Mouse (Mus musculus) kidney, adult 18-20 months (tissue): Measurements from ENCODE around the gene Ankrd65.
A peak's percentile ranks its signal among the peaks of the same experiment; 100 is the strongest.
"Not testable (repeated sequence)": the region's sequence is repeated elsewhere in the genome, so short reads cannot be mapped to it uniquely, and the experiment has no call there.

Experiments used
- DNase-seq: peaks from one replicate; pipeline ENCODE4 v3.0.0; 2021

Gene Ankrd65

DNA sequence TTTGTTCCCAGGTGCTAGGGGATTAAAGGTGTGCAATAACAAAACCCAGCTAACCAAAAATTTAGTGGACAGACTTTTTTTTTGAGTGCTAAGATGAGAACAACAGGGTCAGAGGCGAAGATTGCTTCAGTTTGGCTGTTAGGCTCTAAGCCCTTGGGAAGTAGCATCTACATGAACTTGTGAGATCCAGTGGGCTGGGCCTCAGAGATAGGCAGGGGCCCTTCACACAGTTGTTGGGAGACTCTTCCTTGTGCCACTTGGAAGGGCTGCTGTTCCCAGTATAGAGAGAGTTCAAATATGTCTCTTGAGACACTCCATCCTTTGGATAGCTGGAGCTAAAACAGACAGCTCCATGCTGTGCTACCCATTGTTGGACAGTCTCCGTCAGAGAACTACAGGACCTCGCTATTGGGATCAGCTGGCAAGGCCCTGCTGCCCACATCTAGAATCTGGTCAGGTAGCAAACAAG is at the start of gene Ankrd65:
TSS of gene Ankrd65 (plus strand) at position 419 of the 469 bp plus-strand sequence.
- no peak for DNase-seq

DNA sequence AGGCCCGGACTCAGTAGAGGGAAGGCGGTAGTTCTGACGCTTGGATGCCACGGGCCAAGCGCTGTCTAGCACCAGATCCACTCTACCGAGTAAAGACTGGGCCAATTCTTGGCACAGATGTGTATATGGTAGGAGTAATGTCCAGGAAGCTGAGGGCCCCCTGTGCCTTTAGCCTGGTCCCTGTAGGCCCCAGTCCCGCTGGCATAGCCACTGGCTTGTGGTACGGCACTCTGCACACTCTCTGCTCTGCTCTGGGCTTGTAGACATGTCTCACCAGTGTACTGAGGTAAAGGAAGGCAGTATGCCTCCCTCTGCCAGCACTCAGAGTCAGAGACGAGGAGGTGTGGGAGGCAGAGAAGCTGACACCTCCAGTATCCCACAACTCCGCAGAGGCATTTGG is 49.6 kb upstream of the Ankrd65 start:
- DNase-seq: not testable (repeated sequence)

DNA sequence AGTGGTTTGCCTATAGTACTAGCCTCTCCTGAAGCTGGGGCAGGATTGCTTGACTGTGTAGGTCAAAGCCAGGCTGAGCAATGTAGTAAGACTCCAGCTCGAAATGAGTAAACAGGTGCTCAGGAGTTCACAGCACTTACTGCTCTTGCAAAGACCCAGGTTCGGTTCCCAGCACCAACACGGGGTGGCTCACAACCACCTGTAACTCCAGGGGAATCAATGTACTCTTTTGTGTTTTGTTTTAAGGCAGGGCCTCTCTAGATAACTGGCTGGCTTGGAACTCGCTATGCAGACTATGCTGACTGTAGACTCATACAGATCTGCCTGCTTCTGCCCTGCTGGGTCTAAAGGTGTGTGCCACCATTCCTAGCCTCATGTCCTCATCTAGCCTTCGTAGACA is 47.6 kb upstream of the Ankrd65 start:
- no peak for DNase-seq

DNA sequence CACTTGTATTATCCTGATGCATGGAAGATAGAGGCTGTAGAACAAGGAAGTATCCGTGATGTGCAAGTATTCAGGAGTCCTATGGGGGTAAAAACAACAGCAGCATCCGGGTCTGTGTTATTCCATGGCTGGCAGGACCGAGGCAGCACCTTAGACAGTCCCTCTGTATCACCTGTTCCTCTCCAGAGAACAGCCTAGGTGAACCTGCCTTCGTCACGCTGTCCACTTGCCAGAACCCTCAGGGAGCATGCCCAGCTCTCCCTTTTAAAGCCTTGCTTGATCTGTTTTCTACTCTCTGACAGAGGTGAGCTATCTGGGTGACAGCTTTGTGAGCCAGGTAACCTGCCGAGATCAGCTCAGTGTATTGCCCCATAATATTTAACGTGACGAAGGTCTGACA is 45.8 kb upstream of the Ankrd65 start:
- no peak for DNase-seq

DNA sequence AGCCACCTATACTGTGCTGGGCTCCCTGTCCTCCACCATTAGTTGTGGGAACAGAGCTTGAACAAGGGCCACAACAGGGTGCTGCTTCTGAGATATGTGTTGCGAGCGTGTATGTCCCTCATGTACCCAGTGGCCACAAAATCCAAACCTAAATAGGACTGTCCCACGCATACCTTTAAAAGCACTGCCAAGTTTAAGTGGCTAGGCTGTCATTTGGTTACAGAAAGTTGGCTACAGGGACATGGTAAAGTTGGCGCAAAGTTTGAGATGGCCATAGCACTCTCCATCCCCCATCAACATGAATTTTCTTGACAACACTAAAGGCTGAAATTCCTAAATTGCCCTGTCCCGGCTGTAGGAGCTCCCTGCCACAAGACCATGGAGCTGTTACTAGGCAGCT is 45.1 kb upstream of the Ankrd65 start:
- DNase-seq: no peak

DNA sequence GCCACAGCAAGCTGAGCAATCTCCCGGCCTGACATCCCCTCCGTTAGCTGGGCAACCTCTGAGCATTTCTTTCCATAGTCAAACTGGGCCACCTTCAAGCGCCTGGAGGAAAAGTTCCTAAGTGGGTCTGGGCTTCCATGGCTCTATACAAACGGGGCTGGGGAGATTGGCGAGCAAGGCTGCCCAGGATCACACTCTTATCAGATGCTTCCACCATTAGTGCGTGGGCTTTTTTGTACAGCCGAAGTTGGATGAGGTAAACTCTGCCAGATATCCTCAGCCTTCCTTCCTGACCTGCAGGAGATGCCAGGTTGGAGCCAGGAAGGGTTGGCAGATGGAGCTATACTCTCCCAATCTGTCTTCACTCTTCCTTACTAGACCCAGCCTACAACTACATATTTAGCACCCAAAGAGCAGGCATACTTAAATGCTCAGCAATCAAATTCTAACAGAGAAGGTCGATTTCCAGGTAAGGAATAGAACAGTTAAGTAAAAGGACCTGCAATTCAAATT is 44.1 kb upstream of the Ankrd65 start:
- DNase-seq: no peak

DNA sequence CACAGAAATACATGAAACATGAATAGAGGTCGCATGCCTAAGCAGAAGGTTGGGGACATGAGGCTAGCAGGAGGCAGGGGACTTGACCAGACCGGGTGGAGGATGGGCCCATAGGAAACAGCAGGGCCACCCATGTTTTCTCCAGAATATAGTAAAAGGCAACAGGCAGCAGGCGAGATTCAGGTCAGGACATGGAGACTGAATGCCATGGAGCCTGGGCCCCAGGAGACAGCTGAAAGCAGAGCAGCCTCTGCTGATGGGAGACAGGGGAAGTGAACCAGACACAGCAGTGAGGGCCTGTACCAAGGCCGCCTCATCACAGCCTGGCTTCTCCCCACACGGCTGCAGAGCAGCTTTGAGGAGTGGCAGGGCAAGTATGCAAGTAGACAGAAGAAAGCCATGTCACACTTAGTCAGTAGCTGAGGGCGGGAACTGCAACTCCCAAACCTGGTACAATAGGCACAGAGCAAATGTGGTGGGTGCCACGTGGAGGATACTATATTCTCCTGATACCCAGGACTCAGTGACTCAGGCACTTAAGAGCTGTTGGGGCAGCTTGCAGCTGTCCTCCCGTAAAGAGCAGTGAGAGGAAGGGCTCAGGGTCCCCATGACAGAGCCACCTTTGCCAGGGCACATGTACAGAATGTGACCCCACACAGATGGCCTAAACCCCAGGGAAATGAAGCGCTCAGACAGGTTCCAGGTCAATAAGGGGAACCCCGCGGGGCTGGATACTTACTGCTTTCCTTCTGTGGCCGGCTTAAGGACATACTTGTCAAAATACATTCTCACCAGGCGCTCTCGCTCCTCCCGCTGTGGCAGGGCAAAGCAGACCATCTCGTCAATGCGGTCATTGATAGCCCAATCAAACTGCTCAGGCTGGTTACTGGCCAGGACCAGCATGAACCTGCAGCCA is 43.4 kb upstream of the Ankrd65 start:
- DNase-seq: no peak

DNA sequence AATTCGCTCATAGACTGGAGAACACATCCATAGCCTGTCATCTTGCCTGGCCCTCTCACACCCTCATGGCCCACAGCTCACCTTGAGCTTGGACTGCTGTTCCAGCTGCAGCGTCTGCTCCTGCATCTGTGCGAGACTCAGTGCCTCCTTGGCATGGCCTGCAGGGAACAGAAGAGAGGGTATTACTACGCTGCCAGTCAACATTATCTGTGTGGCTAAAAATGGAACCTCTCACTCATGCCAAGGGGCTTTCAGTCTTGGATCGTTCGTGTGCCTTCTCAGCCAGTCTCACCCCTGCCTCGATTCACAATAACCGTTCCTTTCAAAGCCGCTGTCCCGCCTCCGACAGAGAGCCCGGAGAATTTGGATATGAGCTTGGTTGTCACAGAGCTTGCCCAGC is 33.2 kb upstream of the Ankrd65 start:
- DNase-seq: no peak

DNA sequence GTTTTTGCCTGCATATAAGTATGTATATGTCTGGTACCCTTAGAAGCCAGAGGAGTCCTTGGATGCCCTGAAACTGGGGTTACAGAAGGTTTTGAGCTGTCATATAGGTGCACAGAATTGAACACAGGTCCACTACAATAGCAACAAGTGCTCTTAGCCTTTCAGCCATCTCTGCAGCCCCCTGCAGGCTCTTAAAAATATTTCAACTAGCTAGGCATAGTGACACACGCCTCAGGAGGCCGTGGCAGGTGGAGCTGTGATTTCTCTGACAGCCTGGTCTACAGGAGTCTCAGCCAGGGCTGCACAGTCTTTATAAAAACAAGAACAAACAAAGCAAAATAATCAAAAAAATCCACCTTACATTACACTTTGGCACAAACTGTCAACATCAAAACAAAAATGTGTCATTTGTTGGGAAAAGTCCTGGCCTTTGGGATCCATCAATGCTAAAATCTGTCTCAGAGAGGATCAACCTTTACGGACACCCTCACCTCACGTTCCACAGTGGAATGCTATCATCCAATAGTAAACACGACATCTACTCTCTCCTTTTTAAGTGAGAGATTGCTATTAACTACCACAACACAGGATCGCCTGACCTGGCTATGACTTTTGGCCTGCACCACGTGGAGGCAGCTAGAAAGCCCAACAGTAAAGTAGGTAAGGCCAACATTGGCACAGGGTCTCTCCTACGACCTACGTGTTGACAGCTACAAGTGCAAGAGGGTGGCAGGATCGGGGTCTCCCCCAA is 30.2 kb upstream of the Ankrd65 start:
- peak; percentile 27 for DNase-seq

DNA sequence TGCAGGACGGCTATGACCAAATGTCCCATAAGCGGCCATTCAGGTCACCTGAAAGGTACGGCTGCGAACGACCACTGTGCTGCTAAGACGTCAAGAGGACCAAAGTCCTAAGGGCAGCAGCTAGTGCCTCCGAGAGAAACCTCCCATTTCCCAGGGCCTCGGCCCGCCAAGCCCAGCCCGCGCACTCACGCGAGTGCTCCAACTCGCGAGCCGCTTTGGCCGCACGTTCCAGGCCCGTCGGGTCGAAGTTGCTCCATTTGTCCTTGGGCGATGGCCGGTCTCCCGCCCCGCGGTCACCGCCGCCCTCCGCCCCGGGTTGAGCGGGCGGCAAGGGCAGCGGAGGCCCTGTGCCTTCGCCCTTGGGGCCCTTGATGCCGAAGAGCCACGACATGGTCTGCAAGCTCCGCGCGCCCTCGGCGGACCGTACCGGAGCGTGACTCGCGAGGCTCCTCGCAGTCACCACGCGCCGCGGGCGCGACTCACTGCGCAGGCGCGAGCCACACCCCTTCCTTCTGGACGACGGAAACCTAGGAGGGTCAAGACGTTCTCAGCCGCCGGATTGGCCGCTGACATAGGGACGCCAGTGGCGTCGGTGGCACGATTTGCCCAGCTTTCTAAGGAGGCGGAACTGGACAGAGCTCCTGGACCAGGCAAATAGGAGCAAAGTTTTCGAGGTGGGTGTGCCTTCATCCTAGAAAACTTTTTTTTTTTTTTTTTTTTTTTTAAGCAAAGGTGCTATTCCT is 29.5 kb upstream of the Ankrd65 start, which contains the start of gene Atad3a:
TSS of gene Atad3a (minus strand) at position 481 of the 743 bp plus-strand sequence.
- peak; percentile 98 for DNase-seq

DNA sequence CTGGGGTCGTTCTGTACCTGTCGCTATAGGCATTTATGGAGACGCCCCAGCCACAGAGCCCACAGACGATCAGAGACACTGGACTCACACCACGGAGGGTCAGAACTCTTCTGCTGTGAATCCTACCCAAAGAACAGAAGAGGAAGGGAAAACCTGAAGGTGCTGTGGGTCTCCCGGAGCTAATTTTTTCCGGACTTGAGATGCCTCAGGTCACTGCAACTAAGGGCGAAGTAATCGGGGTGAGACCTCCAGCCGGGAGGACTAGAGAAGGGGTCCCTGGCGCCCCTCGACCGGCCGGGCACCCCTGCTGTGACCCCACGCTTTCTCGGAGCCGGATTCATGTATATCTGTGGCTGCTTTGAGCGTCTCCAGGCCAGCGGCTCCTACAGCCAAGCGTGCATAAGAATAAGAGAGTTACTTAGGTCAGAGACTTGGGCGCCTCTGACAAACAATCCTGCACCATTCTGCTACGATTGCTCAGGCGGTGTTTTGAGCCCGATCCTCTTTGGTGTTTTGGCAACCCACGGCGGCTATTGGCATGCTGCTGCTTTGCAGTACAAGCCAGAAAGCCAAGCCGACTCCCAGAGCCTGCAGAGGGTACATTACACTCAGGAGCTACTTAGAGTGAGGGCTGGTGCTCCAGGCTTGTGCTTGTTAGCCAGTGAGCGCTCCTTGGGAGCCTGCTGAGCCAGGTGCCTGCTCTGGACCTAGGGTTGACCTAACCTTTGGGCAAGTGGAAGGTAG is 28.7 kb upstream of the Ankrd65 start:
- no peak for DNase-seq

DNA sequence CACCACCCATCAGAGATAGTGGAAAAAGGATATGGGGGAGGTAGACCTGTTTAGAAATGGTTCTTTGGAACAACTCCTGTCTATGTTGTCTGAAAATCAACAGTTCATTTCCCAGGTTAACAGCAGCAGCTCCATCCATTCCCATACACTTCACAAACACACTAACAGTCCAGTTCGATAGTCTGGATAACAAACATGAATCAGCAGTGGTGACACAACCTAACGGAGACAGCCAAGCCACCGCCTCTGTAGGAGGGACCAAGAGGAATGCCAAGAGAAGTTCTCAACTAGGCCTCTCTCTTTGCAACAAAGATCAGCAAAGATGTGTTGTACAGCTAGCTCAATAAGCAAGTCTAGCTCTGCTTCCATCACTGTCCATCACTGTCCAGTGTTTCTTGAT is 27.9 kb upstream of the Ankrd65 start:
- no peak for DNase-seq

DNA sequence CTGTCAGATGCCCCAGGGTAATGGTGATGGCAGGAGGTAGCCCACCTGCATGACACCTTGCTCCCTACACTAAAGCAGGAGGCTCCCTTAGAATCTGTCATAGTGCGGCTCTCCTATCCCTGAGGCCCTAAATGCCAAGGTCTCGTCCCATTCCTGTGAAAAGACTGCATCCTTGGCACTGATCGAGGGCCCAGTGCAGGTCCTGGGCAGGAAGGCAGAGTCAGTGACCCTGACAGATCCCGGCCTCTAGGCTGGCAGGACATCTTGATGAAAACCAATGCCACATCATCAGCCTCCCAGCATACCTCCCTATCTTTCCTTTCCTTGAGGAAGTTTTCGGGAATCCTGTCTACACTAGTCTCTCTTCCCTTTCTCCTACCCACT is 20.8 kb upstream of the Ankrd65 start:
- DNase-seq: no peak

DNA sequence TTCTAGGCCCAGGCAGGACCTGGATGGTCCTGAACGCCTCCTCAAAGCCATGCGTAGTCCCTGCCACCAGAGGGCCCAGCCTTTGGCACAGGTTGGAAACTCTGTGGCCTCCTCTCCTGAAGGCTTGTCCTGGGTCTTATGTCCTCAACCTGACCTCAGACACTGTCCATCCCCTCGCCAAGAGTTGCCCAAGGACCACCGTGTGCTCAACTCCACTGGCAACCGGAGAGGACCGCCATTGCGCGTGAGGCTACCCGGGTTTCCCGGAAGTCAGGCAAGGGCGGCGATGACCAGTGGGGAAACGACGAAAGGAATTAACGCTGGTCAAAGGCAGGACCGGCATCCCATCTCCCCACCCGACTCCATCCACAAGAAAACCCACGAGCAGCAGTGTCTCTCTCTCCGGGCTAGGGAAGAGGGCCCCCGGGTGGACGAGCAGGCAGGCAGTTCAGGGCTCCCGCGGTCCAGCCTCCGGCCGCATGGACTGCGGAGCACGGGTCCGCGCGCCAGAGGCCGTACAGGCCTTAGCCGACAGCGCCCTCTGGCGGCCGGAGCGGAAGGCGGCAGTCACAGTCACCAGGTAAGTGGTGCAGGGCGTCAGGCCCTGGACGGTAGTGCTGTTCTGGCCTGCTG is 20.2 kb upstream of the Ankrd65 start:
- DNase-seq: peak; percentile 95

DNA sequence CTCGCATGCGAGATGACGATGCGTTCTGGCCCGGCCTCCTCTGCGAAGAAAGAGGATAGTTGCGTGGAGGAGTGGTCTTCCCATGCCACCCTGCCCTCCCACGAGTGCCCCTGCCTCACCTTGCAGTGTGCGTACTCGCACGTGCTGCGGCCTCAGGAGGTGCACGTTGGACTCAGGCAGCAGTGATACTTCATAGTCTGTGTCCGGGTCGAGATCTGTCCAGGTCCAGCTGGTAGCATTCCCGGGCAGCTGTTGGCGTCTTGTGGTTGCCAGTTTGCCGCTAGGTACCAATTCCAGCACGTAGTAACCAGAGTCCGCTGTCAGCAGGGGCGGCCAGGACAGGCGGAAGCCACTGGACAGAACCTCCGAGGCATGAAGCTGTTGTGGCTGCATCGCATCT is 19.6 kb upstream of the Ankrd65 start:
- no peak for DNase-seq

DNA sequence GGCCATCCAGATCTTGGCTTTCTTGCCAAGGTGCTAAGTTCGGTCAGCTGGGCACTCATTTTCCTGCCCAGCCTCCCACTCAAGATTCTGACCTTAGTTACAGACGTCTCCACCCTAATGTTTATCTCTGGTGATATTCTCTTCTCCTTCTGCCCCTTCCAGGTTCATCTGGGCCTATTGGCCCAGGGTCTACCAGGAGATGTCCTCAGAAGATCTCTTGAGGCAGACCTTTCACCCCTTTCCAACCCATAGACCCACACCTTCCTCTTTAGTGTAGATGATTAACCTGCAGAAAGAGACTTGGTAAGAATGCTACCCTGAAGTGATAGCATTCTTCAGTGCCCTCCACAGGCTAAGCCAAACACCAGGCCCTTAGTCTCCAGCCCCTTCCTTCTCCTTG is 18.5 kb upstream of the Ankrd65 start:
- DNase-seq: peak; percentile 51

DNA sequence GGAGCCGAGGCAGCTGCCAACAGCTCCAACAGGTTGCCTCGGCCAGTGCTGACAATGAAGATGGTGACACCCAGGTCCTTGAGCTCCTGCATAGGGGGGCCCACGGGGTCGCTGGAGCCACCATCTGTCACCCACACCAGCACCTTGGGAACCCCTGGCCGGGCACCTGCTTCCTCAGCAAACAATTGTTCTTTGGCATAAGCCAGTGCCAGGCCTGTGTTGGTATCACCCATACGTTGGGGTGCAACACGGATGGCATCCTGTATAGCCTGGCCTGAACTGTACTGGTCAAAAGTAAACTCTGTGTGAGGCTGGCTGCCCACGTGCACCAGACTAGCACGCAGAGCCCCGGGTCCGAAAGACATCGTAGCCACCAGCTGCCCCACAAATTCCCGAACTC is 17.5 kb upstream of the Ankrd65 start:
- DNase-seq: no peak

DNA sequence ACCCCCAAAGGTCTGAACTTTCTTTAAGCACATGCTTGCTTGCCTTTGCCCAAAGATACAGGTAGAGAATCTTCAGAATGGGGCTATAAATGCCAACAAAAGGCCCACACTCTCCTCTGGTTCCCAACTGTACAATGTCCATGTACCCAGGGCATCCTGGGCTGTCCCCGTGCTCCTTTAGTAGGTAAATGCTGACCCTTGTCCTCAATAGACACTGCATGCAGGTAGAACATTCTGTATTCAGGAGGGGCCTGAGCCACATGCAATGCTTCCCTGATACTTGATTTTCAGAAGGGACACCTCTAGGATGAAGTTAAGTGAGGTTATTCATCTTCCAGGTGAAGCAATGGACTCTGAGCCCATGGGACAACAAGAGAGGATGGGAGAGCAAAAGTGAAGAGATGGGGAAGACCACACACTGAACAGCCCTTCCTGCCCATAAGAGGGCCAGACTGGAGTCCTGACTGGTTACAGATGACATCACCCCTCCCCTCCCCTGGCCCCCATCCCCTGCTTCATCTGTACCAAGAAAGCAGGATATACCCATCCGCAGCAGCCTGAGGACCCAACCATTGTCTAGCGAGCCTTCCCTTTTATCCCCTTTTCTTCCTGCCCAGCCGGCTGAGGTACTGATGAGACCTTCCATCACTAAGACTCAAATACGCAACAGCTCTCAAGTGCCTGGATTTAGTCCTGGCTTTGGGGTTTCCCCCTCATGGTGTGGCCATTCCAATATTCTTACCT is 16.7 kb upstream of the Ankrd65 start:
- no peak for DNase-seq

DNA sequence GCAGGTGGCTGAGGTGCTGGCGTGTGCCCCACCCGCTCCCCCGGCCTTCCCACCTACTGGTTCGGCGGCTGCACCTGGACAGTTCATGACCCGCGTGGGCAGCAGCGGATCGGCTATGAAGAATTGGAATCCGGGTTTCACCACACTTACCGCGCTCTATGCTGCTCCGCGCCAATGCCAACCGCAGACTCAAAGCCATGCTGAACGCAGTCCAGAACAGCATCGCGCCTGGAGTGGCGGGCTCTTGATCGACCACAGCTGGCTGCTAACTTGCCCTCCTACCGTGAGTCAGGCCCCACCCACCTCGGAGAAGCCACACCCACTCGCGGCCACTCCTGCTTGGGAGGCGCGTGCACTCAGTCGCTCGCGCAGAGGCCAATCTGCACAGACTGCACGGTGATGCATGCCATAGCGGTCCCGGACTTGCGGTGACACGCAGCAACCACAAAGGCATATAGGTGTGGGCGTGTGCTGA is 15.9 kb upstream of the Ankrd65 start, which contains the start of gene Vwa1:
TSS of gene Vwa1 (minus strand) at position 419 of the 475 bp plus-strand sequence.
- DNase-seq: peak; percentile 94

DNA sequence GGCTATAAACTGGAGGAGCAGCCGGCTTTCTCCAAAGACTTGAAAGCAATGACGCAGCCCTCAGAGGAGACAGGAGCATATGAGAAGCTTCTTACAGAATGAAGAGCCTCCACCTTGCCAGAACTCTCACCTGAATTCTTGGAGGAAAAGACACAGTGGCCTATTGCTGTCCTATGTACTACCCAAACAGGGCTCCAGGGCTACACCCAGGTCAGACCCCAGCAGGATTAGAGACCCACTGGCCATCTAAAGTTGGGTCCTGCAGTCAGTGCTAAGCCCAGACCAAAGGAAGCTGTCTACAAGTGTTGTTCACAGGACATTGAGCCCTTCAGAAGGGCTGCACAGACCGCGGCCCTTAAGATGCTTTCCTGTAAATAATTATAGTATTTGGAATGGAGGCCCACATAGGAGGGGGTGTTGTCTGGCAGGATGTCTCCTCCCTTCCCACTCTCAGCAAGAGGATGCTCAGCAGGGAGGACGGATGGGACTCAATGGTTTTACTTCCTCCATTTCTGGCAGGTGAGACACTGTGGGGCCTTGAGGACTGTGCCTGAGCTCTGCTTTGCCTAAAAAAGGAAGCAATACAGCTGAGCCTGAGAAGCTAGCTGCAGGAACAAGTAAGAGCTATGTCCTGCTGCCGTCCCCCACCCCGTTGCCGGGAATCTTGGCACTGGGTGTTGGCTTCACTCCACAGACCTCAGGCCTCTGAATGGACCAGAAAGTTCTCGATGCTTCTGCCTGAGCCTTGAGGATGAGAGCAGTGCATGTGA is 15.1 kb upstream of the Ankrd65 start:
- peak; percentile 68 for DNase-seq
